Mouse (Mus musculus) brain, embryonic 18.5 days (tissue): ENCODE measurements around the gene N4bp1.

ENCODE experiments used
- DNase-seq: peaks from one replicate; pipeline ENCODE4 v3.0.0-alpha.2; 2012; ENCODE audit warnings: low read depth, low spot score

Gene N4bp1

GRCm38 (mm10) chr8:86895390-86895789, 10.3 kb upstream of the N4bp1 start:
- DNase-seq: no peak

DNA sequence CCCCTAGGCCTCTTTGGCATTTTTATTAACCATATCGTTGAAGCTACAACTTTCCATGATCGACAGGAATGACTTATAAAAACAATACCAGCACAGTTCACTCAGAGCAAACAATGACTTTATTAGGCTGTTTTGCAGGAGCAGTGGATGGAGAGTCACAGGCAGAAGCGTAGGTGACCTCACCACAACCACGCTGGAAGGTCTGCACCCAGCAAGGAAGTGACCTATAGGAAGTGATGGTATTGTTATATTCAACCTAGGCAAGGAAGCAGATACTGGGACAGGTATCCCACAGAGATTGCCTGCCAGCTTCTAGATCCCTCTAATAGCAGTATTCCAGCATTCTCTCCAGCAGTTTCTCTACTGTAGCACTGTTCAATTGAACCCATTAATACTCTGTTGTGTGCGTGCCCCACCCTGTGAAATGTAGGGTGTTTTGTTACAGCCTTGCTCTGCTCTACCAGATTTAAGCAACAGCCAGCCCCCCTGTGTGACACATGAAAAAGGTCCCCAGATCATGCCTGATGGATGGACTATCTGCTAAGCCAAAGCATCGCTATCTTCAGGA, 9.2 kb upstream of the N4bp1 start:
- no peak for DNase-seq

GRCm38 (mm10) chr8:86893554-86893953, 8.5 kb upstream of the N4bp1 start:
- DNase-seq: no peak

DNA sequence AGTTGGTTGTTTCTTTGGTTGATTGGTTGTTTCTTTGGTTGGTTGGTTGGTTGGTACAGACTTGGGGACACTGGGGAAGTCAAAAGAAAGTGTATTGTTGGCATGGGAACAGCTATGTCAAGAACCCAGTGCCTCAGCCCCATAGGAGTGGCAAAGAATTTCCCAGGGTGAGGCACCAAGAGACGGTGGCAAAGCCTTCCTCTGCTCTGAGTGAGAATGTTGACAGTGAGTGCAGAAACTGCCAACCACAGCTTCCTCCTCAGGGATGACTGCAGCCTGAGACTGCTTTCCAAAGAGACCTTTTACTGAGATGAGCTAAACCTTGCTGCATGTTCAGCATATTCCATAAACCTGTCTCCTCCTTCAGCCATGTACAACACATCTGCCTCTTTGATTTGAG, 6.5 kb upstream of the N4bp1 start:
- no peak for DNase-seq

- DNase-seq: no peak
These were observed 3.2 kb upstream of the N4bp1 start for GRCm38 (mm10) chr8:86888058-86888939.

GRCm38 (mm10) chr8:86884067-86884466, 991 bp downstream of the N4bp1 start:
- no peak for DNase-seq

GRCm38 (mm10) chr8:86882568-86883478, 2.2 kb downstream of the N4bp1 start:
- DNase-seq: no peak

- no peak for DNase-seq
These were observed 3.1 kb downstream of the N4bp1 start for GRCm38 (mm10) chr8:86881951-86882350.

- DNase-seq: no peak
These were observed 3.9 kb downstream of the N4bp1 start for GRCm38 (mm10) chr8:86881068-86881609.

- DNase-seq: no peak
These were observed 8.2 kb downstream of the N4bp1 start for GRCm38 (mm10) chr8:86876831-86877230.

DNA sequence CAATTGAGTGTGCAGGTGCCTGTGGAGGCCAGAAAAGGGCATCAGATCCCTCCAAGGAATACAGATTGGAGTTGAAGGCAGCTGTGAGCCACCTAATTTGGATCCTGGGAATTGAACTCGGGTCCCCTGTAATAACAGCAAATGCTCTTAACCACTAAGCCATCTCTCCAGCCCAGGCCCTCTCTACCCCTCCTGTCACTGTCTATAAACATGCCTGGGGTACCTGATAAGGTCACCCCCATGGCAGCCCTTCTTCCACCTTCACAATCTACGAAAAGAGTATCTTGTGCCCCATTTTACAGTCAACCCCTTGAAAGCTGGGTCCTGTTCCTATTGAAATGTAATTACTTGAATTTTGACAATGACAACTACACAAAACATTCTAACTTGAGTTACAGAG, 11.0 kb downstream of the N4bp1 start:
- DNase-seq: no peak

DNA sequence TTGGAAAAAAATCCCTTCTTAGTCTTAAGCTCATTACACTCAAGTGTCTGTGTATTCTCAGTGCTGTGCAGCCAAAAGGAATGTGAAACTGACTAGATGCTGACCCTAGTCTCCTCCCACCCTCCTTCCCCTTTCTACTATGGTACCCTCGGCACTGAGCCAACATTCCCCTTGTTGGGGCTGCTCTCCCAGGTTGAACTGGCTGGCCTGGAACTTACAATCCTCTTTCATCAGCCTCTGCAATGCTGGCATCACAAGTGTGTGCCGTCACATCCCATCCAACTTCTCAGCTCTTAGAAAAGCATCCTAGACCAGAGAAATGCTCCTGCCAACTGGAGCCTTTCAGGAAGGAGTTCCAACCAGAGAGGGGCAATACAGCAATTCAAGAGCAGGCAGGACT, 11.9 kb downstream of the N4bp1 start:
- no peak for DNase-seq

DNA sequence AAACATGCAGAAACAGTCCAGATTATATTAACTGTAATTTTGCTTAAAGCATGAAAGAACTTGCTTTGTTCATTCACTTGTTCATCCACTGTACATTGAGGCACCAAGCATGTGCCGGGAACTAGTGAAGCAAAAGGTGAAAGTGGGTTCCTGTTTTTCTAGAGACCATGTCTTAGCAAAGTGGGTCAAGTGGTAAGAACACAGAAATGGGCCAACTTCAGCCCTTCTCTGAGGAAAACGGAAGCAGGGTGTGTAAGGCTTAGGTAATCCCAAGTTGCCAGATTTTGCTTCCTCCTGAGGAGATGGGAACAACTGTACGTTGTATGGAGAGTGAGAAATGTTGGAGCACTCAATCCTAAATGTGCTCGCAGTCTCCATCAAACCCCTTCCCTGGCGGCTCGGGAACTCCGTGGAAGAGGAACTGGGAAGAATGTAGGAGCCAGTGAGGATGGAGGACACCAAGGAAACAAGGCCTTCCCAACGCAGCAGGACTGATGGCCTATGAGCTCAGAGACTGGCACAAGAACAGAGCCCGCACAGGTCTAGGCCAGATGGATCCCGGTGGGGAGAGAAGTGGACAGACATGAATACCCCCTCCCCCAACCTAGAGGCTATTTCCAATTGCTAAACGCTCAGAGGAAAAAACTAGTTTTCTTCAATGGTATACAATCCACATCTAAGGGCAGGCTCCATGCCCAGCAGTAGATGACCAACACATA, 12.8 kb downstream of the N4bp1 start:
- DNase-seq: no peak

DNA sequence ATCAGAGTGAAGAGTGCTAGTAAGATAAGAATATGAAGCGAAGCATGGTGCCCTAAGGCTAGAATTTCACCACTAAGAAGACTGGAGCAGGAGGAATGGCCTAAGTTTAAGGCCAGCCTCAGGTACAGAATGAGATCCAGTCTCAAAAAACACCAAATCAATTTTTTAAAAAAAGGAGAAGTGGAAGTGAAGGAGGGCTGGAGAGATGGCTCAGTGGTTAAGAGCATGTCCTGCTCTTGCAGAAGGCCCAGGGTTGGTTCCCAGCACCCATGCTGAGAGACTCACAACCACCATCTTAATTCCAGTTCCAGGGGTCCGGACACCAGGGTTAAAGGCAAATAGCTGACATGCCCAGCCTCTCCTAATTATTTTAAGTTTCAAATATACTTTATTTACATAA, 13.6 kb downstream of the N4bp1 start:
- no peak for DNase-seq

- DNase-seq: no peak
These were observed 14.3 kb downstream of the N4bp1 start for GRCm38 (mm10) chr8:86870771-86871170.

- DNase-seq: no peak
These were observed 17.0 kb downstream of the N4bp1 start for GRCm38 (mm10) chr8:86868041-86868440.

- DNase-seq: no peak
These were observed 20.3 kb downstream of the N4bp1 start for GRCm38 (mm10) chr8:86864764-86865163.

GRCm38 (mm10) chr8:86862837-86863236, 22.2 kb downstream of the N4bp1 start:
- DNase-seq: no peak

- DNase-seq: no peak
These were observed 22.8 kb downstream of the N4bp1 start for GRCm38 (mm10) chr8:86862155-86862816.

DNA sequence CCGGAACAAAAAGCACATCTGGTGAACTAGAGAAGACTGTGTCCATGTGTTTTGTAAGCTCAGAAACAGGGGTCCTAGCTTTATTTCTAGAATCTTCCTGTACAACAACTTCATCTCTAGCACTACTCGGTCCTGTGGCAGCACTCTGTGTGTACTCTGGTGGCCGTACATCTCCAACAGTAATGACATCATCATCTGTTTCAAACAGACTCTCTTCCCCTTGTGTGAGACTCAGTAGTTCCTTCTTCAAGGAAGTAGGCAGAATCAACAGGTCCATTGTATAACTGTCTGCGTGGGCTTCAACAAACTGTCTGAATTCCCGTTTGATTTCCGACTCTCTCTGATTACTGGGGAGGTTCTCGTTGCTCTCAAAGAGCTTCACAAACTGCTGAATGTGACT, 23.5 kb downstream of the N4bp1 start:
- DNase-seq: no peak

- DNase-seq: no peak
These were observed 28.8 kb downstream of the N4bp1 start for GRCm38 (mm10) chr8:86856248-86856647.
